Mouse (Mus musculus) neural tube, embryonic 11.5 days (tissue): ENCODE results near the gene Esyt1. TPM values are rescaled to one million over a fixed set of nuclear protein-coding genes. Genes with fewer than 3 reads are reported as not detected.
A peak's percentile ranks its signal among the peaks of the same experiment; 100 is the strongest.
"Not testable (repeated sequence)": the region's sequence is repeated elsewhere in the genome, so short reads cannot be mapped to it uniquely, and the experiment has no call there.

Source experiments
- ATAC-seq: fragments of 200-750 bp; cut with Nextera tagmentation; 2 replicates; pipeline ENCODE4 v1.8.0; 2017; ENCODE audit warnings: moderate number of reproducible peaks, mild to moderate bottlenecking, moderate TSS enrichment, moderate library complexity; ENCODE audit not compliant: insufficient read depth, low FRiP score, low TSS enrichment
- DNase-seq: peaks from one replicate; pipeline ENCODE4 v3.0.0-alpha.2; 2015; ENCODE audit warnings: low spot score
- H3K27ac ChIP-seq: fragments of 300-500 bp; sonication (generic); 2 replicates; pipeline ENCODE4 v1.5.1; 2014; ENCODE audit warnings: low read depth, mild to moderate bottlenecking, low read length
- H3K27me3 ChIP-seq: fragments of 300-500 bp; sonication (generic); 2 replicates; pipeline ENCODE4 v1.6.1; 2014; ENCODE audit warnings: mild to moderate bottlenecking, low read length, mixed read lengths; ENCODE audit not compliant: control insufficient read depth, insufficient read depth
- H3K36me3 ChIP-seq: fragments of 300-500 bp; sonication (generic); 2 replicates; pipeline ENCODE4 v1.6.1; 2014; ENCODE audit warnings: mild to moderate bottlenecking, low read length, moderate library complexity, mixed read lengths; ENCODE audit not compliant: control insufficient read depth, insufficient read depth
- H3K4me1 ChIP-seq: fragments of 300-500 bp; sonication (generic); 2 replicates; pipeline ENCODE4 v1.6.1; 2014; ENCODE audit warnings: low read length, mixed read lengths; ENCODE audit not compliant: control insufficient read depth, insufficient read depth
- H3K4me2 ChIP-seq: fragments of 300-500 bp; sonication (generic); 2 replicates; pipeline ENCODE4 v1.6.1; 2014; ENCODE audit warnings: low read depth, mild to moderate bottlenecking, moderate library complexity
- H3K4me3 ChIP-seq: fragments of 300-500 bp; sonication (generic); 2 replicates; pipeline ENCODE4 v1.5.1; 2014; ENCODE audit warnings: low read depth, low read length
- H3K9ac ChIP-seq: fragments of 300-500 bp; sonication (generic); 2 replicates; pipeline ENCODE4 v1.6.1; 2014; ENCODE audit warnings: mild to moderate bottlenecking, low read length
- H3K9me3 ChIP-seq: fragments of 300-500 bp; sonication (generic); 2 replicates; pipeline ENCODE4 v1.6.1; 2016; ENCODE audit warnings: low read length; ENCODE audit not compliant: control insufficient read depth
- WGBS: fragments of 180-500 bp; shearing (Covaris S2); extraction: QIAGEN DNeasy Blood & Tissue Kit; methylation state at CpG from one replicate; pipeline ENCODE4 v1.1.7; 2014; 5-methylcytosine and 5-hydroxymethylcytosine counted together
- polyA plus RNA-seq: library from polyadenylated mRNA; unstranded; fragments of >200 nt; fragmentation: Nextera tagmentation; extraction: Ambion mirVana; gene quantifications from 2 replicates; pipeline ENCODE4 v1.2.1, GENCODE M21; 2014

Esyt1 gene
- polyA plus RNA-seq, 1 experiment from 2014 or later, result 34.1 TPM

DNA sequence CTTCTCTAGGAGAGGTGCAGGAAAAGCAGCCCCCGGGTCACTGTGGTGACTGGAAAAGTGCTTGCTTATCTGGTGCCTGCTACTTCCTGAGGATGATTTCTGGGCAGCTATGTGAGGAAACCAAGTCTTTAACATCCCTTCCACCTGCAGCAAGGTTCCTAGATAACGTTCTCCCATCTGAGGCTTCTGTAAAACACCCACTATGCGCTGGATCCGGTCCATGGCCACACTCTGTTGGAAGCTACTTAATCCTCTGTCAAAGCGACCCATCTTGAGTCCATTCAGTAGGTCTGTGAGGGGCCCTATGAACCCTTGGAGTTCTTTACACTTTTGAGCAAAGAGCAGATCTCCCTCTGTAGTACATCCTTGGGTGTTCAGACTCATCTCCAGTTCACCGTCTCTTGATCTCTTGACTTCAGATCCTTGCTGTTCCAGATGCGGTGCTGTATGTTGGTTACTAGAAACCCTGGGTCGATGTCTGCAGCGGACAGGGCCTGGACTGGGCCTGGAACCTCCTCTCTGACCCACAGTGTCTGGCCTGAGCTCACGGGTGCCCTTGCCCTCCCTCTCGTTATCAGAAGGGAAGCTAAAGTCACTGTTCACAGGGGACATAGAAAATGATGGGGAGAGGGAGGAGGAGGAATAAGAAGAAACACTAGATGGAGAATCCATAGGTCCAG lies 24.6 kb upstream of the Esyt1 start:
- not testable (repeated sequence) for H3K9me3 ChIP-seq, H3K36me3 ChIP-seq, H3K4me2 ChIP-seq, H3K4me3 ChIP-seq, DNase-seq, ATAC-seq, H3K27me3 ChIP-seq, H3K27ac ChIP-seq, H3K9ac ChIP-seq, H3K4me1 ChIP-seq
- WGBS, result 92% methylated on average over 11 of the region's 11 CpGs

DNA sequence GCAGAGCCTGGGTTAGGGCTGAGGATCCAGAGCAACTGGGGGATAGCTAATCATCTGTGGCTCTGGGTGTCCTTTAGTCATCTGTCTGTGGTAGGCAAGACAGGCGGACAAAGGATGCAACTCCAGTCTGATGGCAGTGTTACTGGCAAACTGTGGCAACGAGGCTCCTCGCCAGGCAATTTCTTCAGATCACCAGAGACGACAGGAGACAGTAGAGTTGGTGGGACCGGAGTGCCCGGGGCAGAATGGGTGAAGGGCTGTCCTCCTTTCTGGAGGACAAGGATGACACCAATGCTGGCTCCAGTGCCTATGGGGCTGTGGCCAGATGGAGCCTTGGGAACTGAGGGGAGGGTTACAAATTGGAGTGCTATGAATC lies 24.0 kb upstream of the Esyt1 start:
- H3K4me3 ChIP-seq, H3K27me3 ChIP-seq, ATAC-seq, H3K36me3 ChIP-seq, H3K9ac ChIP-seq, H3K4me1 ChIP-seq, H3K9me3 ChIP-seq, DNase-seq: not testable (repeated sequence)
- peak overlapping the region; percentile 27; the same call in 1 of the 2 replicates for H3K4me2 ChIP-seq
- H3K27ac ChIP-seq, result peak overlapping the region; percentile 46; the same call in 1 of the 2 replicates
- WGBS, result 66% methylated on average over 6 of the region's 6 CpGs

DNA sequence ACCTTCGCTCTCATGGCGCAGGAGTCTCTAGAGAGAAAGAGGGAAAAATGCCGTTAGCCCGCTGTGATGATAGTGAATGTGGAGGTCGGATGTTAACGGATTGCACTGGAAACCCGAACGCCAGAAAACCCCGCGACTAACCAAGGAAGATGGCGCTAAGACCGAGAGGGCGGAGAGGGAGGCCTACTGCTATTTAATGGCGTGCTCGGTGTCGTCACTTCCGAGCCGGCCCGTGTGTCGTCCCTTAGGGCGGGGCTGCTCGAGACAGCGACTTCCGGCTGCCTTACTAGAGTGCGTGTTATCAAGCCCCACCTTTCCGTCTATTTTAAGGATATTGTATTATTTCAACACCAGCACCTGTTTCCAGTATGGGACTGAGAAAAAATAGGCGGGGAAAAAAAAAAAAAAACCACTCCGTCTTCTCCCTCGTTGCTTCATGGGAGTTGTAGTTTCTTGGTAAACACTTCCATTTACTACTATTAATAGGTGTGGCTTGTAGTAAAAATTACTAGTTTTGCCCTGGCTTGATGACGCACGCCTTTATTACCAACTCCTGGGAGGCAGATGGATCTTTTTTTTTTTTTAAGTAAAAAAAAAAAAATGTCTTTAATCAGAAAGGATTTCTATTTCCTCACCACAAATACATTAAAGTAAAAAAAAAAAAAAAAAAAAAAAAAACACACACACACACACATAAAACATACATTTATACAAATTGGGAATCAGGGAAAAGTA lies 23.4 kb upstream of the Esyt1 start, which contains the start of gene Rpl41:
Rpl41 (minus strand) TSS at position 359 of the 735 bp plus-strand sequence.
- H3K36me3 ChIP-seq, result peaks cover 11% of the 10 kb centered on the region
- under 1% methylated on average over 31 of the region's 31 CpGs for WGBS
- peak within 1 kb of the TSS; percentile 90 for H3K9ac ChIP-seq
- peak within 1 kb of the TSS; percentile 72 for H3K4me2 ChIP-seq
- peak within 1 kb of the TSS; percentile 68 for H3K4me3 ChIP-seq
- peak within 1 kb of the TSS; percentile 90 for H3K27ac ChIP-seq
- ATAC-seq, result peak; percentile 91
- no peaks in the 10 kb centered on the region for H3K9me3 ChIP-seq
- no peaks in the 10 kb centered on the region; the same call in 1 of the 2 replicates for H3K4me1 ChIP-seq
- peak; percentile 94 for DNase-seq
- H3K27me3 ChIP-seq, result no peaks in the 10 kb centered on the region

DNA sequence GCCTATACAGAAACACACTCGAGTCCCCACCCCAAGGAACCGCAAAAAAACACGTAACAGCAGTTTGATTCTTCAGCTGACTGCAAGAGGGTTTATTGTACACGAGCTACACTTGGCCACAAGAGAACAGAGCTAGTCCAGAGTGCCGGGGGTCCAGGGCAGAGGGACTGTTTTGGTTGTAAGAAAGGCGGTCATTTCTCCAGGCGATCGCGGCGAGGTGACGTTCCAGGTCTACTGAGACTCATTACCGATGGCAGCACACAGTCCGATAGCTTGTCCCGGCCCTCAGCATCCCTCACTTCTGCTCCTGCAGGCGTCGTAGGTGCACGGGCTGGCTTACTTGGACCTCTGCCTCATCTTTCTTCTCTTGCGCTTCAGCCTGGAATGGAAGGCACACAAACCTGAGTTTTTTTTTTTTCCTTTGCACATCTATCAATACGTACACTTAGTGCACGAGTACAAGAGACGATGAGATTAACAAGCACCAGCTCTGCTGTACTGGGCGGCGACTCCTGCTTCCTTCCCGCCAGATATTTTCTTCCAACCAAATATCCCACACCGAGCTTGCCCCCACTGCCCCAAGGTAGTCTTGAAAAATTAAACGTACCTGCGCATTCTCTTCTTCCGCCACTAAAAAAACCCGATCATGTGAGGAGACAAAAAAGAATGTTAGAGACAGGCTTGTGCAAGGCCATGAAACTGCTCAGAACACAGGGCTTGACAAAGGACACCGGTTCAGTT lies 22.6 kb upstream of the Esyt1 start:
- H3K9ac ChIP-seq, result peak overlapping the region; percentile 90
- peak overlapping the region; percentile 90 for H3K27ac ChIP-seq
- peak; percentile 18 for DNase-seq
- H3K36me3 ChIP-seq, result peaks cover 18% of the 10 kb centered on the region
- H3K4me1 ChIP-seq, H3K9me3 ChIP-seq, ATAC-seq, H3K27me3 ChIP-seq: not testable (repeated sequence)
- H3K4me3 ChIP-seq, result peak overlapping the region; percentile 68
- under 1% methylated on average over 27 of the region's 30 CpGs for WGBS
- H3K4me2 ChIP-seq, result peak overlapping the region; percentile 72

DNA sequence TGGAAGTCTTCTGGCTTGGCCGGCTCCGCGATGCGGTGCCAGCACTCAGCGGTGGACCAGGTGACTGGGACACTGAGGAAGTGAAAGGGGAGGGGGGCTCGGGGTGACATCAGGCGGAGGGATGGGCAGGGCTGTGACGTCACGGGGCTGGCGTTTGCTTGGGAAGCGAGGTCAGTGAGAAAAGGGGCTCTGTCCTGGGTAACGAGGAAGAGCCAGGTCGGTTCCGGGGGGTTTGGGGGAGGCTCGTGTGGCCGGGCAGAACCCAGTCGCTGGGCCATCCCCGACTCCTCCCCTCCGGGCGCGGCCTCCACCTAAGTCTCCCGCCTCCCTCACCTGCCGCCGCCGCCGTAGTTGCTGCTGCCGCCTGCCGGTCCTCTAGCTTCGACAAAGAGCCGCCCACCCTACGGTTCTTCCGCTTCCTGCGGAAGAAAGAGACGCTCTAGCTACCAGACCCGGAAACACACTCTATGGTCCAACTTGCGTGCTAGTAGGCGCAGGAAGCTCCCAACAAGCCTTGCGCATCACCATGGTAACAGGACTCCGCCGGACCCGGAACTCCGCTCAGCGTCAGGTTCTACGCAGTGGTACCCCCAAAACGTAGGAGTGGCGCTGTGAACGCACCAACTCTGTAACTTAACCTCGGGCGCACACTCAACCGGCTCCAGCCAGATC lies 21.8 kb upstream of the Esyt1 start, which contains the start of gene Zc3h10:
Zc3h10 (minus strand) TSS at position 414 of the 672 bp plus-strand sequence.
- H3K9ac ChIP-seq, result peak within 1 kb of the TSS; percentile 90
- ATAC-seq, result peak; percentile 87
- DNase-seq, result peak; percentile 93
- no peaks in the 10 kb centered on the region for H3K27me3 ChIP-seq
- H3K4me1 ChIP-seq, result no peaks in the 10 kb centered on the region; the same call in 1 of the 2 replicates
- no peaks in the 10 kb centered on the region for H3K9me3 ChIP-seq
- peak within 1 kb of the TSS; percentile 90 for H3K27ac ChIP-seq
- H3K4me2 ChIP-seq, result peak within 1 kb of the TSS; percentile 72
- peak within 1 kb of the TSS; percentile 68 for H3K4me3 ChIP-seq
- under 1% methylated on average over 48 of the region's 50 CpGs for WGBS
- H3K36me3 ChIP-seq, result peaks cover 20% of the 10 kb centered on the region

DNA sequence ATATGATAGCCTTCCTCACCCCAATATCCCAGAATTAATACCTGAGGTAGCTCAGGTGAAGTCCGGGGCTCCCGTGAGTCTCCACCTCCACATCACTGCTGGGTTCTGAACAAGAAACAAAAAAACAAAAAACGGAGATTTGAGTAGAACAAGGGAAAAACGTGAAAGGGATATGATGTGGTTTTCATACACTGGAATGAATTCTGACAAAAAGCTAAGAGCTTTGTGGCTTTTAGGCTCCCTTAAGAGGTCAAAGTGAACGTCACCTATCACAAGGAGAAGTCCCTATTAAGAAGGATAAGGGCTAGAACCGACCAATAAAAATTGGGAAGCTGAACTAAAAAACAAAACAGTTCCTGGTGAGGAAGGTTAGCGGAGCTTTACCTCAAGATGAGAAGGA lies 21.1 kb upstream of the Esyt1 start:
- DNase-seq, result no peak
- Histone ChIP-seq H3K9me3 (no peaks in the 10 kb centered on the region), H3K9ac (peak overlapping the region; percentile 73), H3K4me1 (no peaks in the 10 kb centered on the region; the same call in 1 of the 2 replicates), H3K4me2 (peak overlapping the region; percentile 72), H3K4me3 (peak overlapping the region; percentile 68), H3K27me3 (no peaks in the 10 kb centered on the region), H3K36me3 (peaks cover 20% of the 10 kb centered on the region), H3K27ac (peak overlapping the region; percentile 88; the same call in 1 of the 2 replicates)
- 31% methylated on average over 7 of the region's 7 CpGs for WGBS
- no peak for ATAC-seq

DNA sequence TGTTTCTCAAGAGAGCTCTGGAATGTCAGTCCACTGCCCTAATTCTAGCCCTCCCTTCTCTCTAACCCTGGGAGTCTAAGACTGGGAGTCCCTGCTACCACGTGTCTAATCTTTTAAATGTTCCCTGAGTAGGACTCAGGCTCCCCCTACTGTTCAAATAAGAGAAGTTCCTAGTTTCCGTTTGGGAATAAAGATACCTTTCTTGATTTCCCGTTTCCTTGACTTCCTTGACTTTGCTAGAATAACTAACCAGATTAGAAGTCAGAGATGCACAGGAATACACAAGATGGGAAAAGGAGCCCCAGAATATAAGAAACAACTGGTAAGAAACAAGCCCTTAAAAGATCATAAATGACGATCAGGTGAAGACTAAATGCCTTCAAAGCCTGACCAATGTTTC lies 20.7 kb upstream of the Esyt1 start:
- ATAC-seq (no peak), DNase-seq (no peak)
- no peaks in the 10 kb centered on the region for H3K9me3 ChIP-seq
- H3K27me3 ChIP-seq, result no peaks in the 10 kb centered on the region
- H3K4me3 ChIP-seq, result peak overlapping the region; percentile 68
- peak overlapping the region; percentile 73 for H3K9ac ChIP-seq
- 13% methylated on average over 4 of the region's 4 CpGs for WGBS
- peaks cover 20% of the 10 kb centered on the region for H3K36me3 ChIP-seq
- H3K4me2 ChIP-seq, result peak overlapping the region; percentile 72
- no peak overlapping the region for H3K27ac ChIP-seq
- no peaks in the 10 kb centered on the region; the same call in 1 of the 2 replicates for H3K4me1 ChIP-seq

DNA sequence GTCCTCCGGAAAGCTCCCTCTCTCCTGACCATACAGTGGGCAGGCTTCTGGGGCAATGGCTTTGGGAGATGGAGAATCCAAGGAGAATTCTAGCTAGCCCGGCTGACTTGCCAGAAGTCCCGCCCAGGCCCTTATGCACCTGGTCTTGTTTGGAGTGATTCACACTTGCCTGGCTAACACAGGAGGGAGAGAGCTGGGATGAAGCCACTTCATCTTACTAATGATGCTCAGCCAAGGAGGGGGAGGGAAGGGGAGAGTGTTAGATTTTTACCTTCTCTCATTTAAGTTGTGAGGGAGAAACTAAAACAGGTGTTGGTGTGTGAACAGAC lies 19.9 kb upstream of the Esyt1 start:
- DNase-seq (no peak), ATAC-seq (no peak)
- H3K9me3 ChIP-seq, result no peaks in the 10 kb centered on the region
- H3K9ac ChIP-seq, result no peak overlapping the region
- H3K36me3 ChIP-seq, result peaks cover 20% of the 10 kb centered on the region
- no peak overlapping the region for H3K4me2 ChIP-seq
- H3K4me1 ChIP-seq, result no peaks in the 10 kb centered on the region; the same call in 1 of the 2 replicates
- no peaks in the 10 kb centered on the region for H3K27me3 ChIP-seq
- 86% methylated on average over 3 of the region's 3 CpGs for WGBS
- H3K27ac ChIP-seq, result no peak overlapping the region
- no peak overlapping the region for H3K4me3 ChIP-seq
